Mouse (Mus musculus): ENCODE results near the gene Trim25.
A peak's percentile ranks its signal among the peaks of the same experiment; 100 is the strongest.
"Not testable (repeated sequence)": the region's sequence is repeated elsewhere in the genome, so short reads cannot be mapped to it uniquely, and the experiment has no call there.

Trim25 gene

GRCm38 (mm10) chr11:89025603-89026002 lies 26.4 kb downstream of the Trim25 start:
- DNase-seq: no peak

- DNase-seq: no peak
Measured at GRCm38 (mm10) chr11:89026117-89026516, 26.9 kb downstream of the Trim25 start.

- DNase-seq: no peak
Measured at GRCm38 (mm10) chr11:89027955-89028361, 28.8 kb downstream of the Trim25 start.

GRCm38 (mm10) chr11:89028871-89029405 lies 29.8 kb downstream of the Trim25 start:
- no peak for DNase-seq

DNA sequence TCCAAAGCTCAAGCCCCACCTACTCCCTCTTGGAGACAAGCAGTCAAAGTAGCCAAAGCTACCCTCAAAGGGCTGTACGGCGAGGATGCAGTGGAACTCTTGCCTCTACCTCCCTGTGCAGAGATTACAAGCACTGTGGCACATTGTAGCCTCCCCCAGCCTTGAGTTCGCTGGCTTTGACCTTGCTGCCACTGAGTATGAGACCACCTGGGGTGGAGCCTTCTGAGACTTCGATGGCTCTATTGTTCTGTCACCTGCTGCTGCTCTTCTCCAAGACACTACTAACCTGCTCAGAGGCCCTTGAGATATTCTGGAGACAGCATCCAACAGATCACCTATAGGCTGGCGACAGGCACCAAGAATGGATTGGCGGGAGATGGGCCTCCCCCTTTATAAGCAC lies 31.4 kb downstream of the Trim25 start:
- no peak for DNase-seq

DNA sequence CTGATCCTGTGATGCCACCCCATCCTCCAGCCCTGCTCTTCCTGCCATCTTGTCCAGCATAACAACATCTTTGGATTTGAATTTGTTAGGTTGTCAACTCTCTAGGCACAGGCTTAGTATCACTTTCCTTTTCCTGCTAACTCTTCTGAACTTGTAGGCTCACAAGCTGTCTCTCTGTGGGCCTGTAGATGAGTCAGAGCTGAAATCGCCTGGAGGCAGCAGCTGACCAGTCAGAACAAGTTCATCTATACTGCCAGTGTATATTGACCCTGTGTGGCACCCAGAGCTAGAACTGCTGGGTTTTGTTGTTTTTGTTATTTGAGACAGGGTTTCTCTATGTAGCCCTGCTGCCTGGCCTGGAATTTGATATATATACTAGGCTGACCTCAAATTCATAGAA lies 32.0 kb downstream of the Trim25 start:
- no peak for DNase-seq

DNA sequence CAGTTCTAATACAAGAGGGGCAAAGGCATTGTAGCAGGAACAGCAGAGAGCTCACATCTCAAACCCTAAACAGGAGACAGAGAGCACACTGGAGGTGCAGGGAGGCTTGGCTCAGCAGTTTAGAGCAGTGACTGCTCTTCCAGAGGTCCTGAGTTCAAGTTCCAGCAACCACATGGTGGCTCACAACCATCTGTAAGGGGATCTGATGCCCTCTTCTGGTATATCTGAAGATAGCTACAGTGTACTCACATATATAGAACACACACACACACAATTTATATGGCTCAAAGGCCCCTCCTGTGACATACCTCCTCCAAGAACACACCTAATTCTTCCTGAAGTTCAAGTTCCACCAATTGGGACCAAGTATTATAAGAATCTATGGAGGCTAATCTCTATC lies 35.4 kb downstream of the Trim25 start:
- no peak for DNase-seq

DNA sequence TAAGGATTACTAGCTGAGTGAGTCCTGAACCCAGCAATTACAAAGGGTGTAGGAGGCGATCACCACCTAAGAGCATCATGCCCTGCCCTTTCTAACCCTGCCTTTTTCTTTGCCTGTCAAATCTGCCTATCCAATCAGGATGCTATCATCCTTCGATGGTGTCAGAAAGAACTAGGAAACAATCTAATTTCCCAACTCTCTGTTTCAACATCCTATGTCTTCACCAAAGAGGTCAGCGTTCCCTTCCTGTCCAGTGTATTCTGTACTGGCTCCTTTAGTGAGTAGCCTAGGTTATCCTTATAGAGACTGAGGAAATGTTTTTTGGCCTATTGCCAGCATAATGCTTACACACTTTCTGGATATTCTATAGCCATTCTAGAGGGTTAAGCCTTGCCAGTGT lies 36.4 kb downstream of the Trim25 start:
- no peak for DNase-seq

GRCm38 (mm10) chr11:89038496-89038895 lies 39.3 kb downstream of the Trim25 start:
- DNase-seq: no peak

- DNase-seq: peak; percentile 51 to 79
Measured at GRCm38 (mm10) chr11:89039325-89039724, 40.1 kb downstream of the Trim25 start.

DNA sequence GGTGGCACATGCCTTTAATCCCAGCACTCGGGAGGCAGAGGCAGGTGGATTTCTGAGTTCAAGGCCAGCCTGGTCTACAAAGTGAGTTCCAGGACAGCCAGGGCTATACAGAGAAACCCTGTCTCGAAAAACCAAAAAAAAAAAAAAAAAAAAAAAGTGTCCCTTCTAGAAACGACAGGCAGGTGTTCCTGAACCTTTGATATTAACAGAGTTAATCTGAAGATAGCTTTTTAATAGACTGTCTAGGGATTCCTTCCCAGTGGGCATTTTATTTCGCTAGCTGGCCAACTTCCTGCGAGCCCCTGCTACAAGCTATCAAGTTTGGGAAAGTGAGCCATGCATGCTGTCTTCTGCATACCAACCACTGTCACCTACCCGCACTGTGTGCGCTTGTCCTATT lies 41.9 kb downstream of the Trim25 start:
- not testable (repeated sequence) for DNase-seq

DNA sequence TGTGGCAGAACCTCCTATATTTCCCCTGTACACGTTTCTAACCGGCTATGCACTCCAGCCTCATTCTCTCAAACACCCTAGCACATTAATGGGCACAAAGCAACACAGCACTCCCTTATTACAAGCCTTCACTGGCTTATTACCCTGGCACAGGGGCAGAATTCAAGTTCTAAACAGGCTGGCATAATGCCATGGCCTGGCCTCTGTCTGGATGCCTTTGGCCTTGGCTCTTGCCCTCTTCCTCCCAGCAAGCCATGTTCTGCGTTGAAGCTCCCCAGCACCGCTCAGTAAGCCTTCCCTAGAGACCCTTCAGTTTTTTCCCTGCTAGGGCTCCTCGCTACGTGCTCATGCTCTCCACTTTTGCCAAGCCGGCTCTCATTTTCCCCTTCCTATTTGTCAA lies 43.9 kb downstream of the Trim25 start:
- no peak for DNase-seq

- DNase-seq: not testable (repeated sequence)
Measured at GRCm38 (mm10) chr11:89045501-89045900, 46.3 kb downstream of the Trim25 start.

- no peak for DNase-seq
Measured at GRCm38 (mm10) chr11:89046021-89046420, 46.8 kb downstream of the Trim25 start.

DNA sequence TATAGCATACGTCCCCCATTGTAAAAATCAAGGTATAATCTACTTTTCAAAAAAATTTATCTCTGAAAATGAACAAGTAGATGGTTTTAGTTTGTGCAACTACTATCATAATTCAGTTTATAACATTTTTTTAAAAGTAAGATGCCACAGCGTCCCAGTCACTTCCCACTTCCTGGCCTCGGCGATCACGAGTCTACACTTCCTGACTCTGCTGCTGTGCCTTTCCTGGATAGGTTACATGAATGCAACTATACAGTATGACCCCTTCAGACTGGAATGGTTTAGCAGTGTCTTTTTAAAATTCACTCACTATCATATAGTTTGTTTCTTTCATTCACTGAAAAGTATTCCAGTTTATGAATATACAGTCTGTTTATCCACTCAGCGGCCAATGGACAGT lies 52.6 kb downstream of the Trim25 start:
- no peak for DNase-seq

- no peak for DNase-seq
Measured at GRCm38 (mm10) chr11:89055931-89056690, 56.9 kb downstream of the Trim25 start.

DNA sequence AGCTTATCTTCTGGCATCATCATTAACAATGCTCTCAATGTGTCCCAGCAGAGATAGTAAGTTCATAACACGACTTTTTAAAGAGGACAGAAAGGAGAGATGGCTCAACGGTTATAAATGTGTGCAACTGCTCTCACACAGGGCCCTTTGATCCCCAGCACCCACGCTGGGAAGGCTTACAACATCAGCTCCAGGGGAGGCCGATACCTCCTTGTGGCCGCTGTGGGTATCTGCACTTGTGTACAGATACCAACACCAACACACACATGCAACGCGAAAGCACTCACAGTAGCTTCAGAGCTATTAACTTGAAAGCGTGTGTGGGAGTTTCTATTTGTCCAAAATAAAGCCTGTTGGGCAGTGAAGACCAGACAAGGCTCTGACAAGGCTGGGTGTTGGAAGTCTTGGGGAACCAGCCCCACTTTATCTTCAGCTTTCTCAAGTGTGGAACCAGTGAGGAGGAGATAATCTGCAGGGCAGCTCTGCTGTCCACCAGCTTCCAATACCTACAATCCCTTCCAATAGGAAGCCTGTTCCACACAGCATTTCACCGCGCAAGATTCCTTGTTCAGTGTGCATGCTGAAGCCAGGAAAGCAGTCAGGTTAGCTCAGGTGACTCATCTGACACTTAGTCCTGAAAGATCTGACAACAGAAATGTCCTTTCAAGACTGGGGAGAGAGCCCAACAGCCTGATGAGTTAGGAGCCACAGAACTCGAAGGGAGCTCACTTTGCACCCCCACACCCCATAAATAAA lies 59.5 kb downstream of the Trim25 start:
- no peak for DNase-seq

DNA sequence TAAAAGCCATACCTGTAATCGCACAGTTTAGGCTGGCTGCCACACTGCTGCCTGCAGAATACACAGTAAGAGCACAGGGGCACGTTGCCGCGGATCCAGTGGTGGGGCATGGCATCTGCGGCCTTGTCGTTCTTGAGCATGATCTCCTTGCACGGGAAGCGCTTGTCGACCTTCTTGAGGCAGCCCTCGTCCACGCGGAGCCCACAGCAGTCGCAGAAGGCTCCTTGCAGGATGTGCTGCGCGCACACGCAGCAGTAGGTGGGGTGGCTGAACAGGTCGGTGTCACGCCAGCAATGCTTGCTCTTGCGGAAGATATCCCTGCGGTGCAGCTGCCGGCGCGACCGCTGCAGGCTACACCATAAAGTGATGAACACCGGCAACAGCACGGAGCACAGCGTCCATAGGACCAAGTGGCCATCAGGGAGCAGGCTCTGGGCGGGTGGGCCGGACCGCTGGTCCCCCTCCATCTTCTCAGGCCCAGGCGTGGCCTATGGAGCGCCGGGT lies 60.8 kb downstream of the Trim25 start:
- peak in 1 of 2 experiments; percentile 9 for DNase-seq

GRCm38 (mm10) chr11:89060423-89061089 lies 61.4 kb downstream of the Trim25 start:
- DNase-seq: peak; percentile 92 to 95

GRCm38 (mm10) chr11:89061362-89061761 lies 62.2 kb downstream of the Trim25 start:
- peak in 1 of 2 experiments; percentile 23 for DNase-seq

DNA sequence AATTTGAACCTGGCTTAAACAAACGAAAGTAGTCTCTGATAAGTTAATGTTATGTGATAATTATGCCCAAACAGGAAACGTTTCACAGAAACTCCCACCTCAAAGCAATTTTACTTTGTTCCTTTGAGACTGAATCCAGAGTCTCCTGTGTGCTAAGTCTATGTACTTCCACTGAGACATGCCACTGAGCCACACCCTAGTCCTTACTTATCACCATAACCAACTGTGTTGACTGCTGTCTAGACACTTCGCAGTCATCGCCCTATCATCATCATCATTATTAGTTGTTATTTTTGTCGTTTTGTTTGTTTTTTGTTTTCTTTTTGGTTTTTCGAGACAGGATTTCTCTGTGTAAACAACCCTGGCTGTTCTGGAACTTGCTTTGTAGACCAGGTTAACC lies 65.1 kb downstream of the Trim25 start:
- DNase-seq: no peak

GRCm38 (mm10) chr11:89065297-89065696 lies 66.1 kb downstream of the Trim25 start:
- no peak for DNase-seq

DNA sequence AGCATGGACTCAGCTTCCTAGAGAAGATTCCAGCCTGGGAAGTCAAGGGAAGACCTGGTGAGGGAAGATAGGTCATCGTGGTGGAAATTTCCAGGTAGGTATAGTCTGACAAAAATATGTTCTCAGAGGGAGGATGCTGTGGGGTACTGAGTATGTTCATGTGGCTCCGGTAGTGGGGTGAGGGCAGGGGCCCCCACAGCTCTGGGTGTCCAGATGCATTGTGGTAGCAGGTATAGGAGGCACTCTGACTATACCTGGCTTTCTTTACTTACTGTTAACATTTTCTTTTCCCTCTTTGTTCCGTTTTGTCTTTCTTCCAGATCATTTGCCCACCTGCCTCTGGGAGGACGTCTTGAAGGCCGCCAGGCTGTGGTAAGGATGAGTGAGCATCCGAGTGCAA lies 67.0 kb downstream of the Trim25 start:
- DNase-seq: no peak

Measured in kidney, adult 8-10 months (tissue).